ENCODE assay signal across 8 mouse cellular contexts in genomic region chr9:78533296-78533935, GRCm38 (mm10). TPM values are rescaled to one million over a fixed set of nuclear protein-coding genes. Genes with fewer than 3 reads are reported as not detected.
DNase-seq lines count a peak whose midpoint lies in the region; ATAC-seq and TF ChIP-seq lines count a peak whose summit lies in the region.

No protein-coding gene starts in this region.

- no peak overlapping the region for H3K4me3 ChIP-seq in kidney, embryonic 16.5 days (ENCODE audit: low read length)
- no peak overlapping the region for H3K4me3 ChIP-seq in forebrain, embryonic 11.5 days (ENCODE audit: low read depth, low read length)
- H3K4me3 ChIP-seq in forebrain, postnatal 0 days (ENCODE audit: low read depth, low read length) = no peak overlapping the region

- H3K4me2 ChIP-seq in kidney, embryonic 16.5 days (replicated peaks; ENCODE audit: low read depth, low read length) = no peak overlapping the region
- no peak overlapping the region for H3K4me2 ChIP-seq in forebrain, embryonic 11.5 days (ENCODE audit: low read depth, low read length, severe bottlenecking)
- H3K4me2 ChIP-seq in forebrain, postnatal 0 days (ENCODE audit: low read depth) = no peak overlapping the region

- DNase-seq in layer of hippocampus, adult 11-12 months (ENCODE audit: low spot score) = peak; percentile 16
- DNase-seq in layer of hippocampus, postnatal 36 days = no peak
- DNase-seq in lung, postnatal 36 days = peak; percentile 89
- peak; percentile 66 for DNase-seq in thymus, postnatal 14 days
- DNase-seq in forebrain, embryonic 11.5 days (ENCODE audit: low spot score) = no peak
- DNase-seq in forebrain, postnatal 0 days = no peak
- DNase-seq in gastrocnemius, postnatal 10 days = no peak

- H3K4me1 ChIP-seq in kidney, embryonic 16.5 days (ENCODE audit: insufficient read depth, low read length) = peaks cover 13% of the 10 kb centered on the region
- no peaks in the 10 kb centered on the region for H3K4me1 ChIP-seq in forebrain, embryonic 11.5 days (replicated peaks; ENCODE audit: control insufficient read depth, insufficient read depth, low read length)
- no peaks in the 10 kb centered on the region for H3K4me1 ChIP-seq in forebrain, postnatal 0 days (ENCODE audit: insufficient read depth)

- no peak for TF ChIP-seq CTCF in forebrain, postnatal 0 days (IDR thresholded peaks at IDR 0.05; ENCODE audit: low read depth)

- peak overlapping the region; percentile 84; the same call in 1 of the 2 replicates for H3K27ac ChIP-seq in kidney, embryonic 16.5 days (ENCODE audit: low read length)
- H3K27ac ChIP-seq in forebrain, embryonic 11.5 days (ENCODE audit: low read depth, low read length) = no peak overlapping the region
- no peak overlapping the region for H3K27ac ChIP-seq in forebrain, postnatal 0 days (ENCODE audit: low read depth, low read length)

- WGBS in kidney, embryonic 16.5 days = 75% methylated on average over 18 of the region's 18 CpGs
- WGBS in forebrain, embryonic 11.5 days = 87% methylated on average over 18 of the region's 18 CpGs
- WGBS in forebrain, postnatal 0 days = 88% methylated on average over 18 of the region's 18 CpGs

- no peaks in the 10 kb centered on the region for H3K27me3 ChIP-seq in kidney, embryonic 16.5 days (ENCODE audit: insufficient read depth, low read length)
- H3K27me3 ChIP-seq in forebrain, embryonic 11.5 days (ENCODE audit: control insufficient read depth, insufficient read depth, low read length) = no peaks in the 10 kb centered on the region
- no peaks in the 10 kb centered on the region for H3K27me3 ChIP-seq in forebrain, postnatal 0 days (ENCODE audit: insufficient read depth, low read length)

- H3K9me3 ChIP-seq in kidney, embryonic 16.5 days (ENCODE audit: low read length) = no peaks in the 10 kb centered on the region
- H3K9me3 ChIP-seq in forebrain, embryonic 11.5 days (ENCODE audit: control insufficient read depth, low read length) = no peaks in the 10 kb centered on the region
- H3K9me3 ChIP-seq in forebrain, postnatal 0 days (ENCODE audit: low read length) = no peaks in the 10 kb centered on the region

- no peak for ATAC-seq in kidney, embryonic 16.5 days (ENCODE audit: low FRiP score, low TSS enrichment)
- no peak for ATAC-seq in forebrain, embryonic 11.5 days (replicated peaks; ENCODE audit: low FRiP score)
- no peak for ATAC-seq in forebrain, postnatal 0 days

- no peaks in the 10 kb centered on the region for H3K36me3 ChIP-seq in kidney, embryonic 16.5 days (ENCODE audit: insufficient read depth, low read length)
- no peaks in the 10 kb centered on the region for H3K36me3 ChIP-seq in forebrain, embryonic 11.5 days (ENCODE audit: control insufficient read depth, insufficient read depth, low read length)
- H3K36me3 ChIP-seq in forebrain, postnatal 0 days (ENCODE audit: insufficient read depth) = no peaks in the 10 kb centered on the region

- H3K9ac ChIP-seq in kidney, embryonic 16.5 days (replicated peaks; ENCODE audit: low read length) = no peak overlapping the region
- no peak overlapping the region for H3K9ac ChIP-seq in forebrain, embryonic 11.5 days (ENCODE audit: low read length)
- no peak overlapping the region for H3K9ac ChIP-seq in forebrain, postnatal 0 days

RNA-seq across cellular contexts. Expression of gene Eef1a1, which starts 44.5 kb away (rescaled TPM):
- total RNA-seq in layer of hippocampus, postnatal 36 days (2021) = 1,000 to 10,000 TPM; 2,932 to 3,031 TPM
- 5,008 and 5,126 TPM in 2 replicates for polyA plus RNA-seq in kidney, embryonic 16.5 days (2015; fragmentation: Nextera tagmentation; extraction: Ambion mirVana)
- 4,522 and 4,661 TPM in 2 replicates for polyA plus RNA-seq in forebrain, embryonic 11.5 days (2014; fragmentation: Nextera tagmentation; extraction: Ambion mirVana)
- 9,311 and 11,752 TPM in 2 replicates for total RNA-seq in forebrain, postnatal 0 days (2014; rRNA removed)
- 2,982 and 3,284 TPM in 2 replicates for polyA plus RNA-seq in forebrain, postnatal 0 days (2015; fragmentation: Nextera tagmentation; extraction: Ambion mirVana)
- total RNA-seq in gastrocnemius, postnatal 10 days (2021) = 1,000 to 10,000 TPM; 2,370 to 3,141 TPM

RNA-seq across cellular contexts. Expression of gene Slc17a5, which starts 54.4 kb away (rescaled TPM):
- 10 to 100 TPM; 21.1 to 21.7 TPM for total RNA-seq in layer of hippocampus, postnatal 36 days (2021)
- 18.9 and 19.1 TPM in 2 replicates for polyA plus RNA-seq in kidney, embryonic 16.5 days (2015; fragmentation: Nextera tagmentation; extraction: Ambion mirVana)
- 10.1 and 12.7 TPM in 2 replicates for polyA plus RNA-seq in forebrain, embryonic 11.5 days (2014; fragmentation: Nextera tagmentation; extraction: Ambion mirVana)
- 11.1 and 11.5 TPM in 2 replicates for total RNA-seq in forebrain, postnatal 0 days (2014; rRNA removed)
- polyA plus RNA-seq in forebrain, postnatal 0 days (2015; fragmentation: Nextera tagmentation; extraction: Ambion mirVana) = 10.5 and 16.1 TPM in 2 replicates
- 1 to 10 TPM; 4.1 to 5.7 TPM for total RNA-seq in gastrocnemius, postnatal 10 days (2021)

Comparison
In these comparisons a context has a peak if more than half of its experiments do, and no peak if none do; other contexts are left out.
1. DNase-seq: peak in layer of hippocampus, adult 11-12 months (single experiment), lung, postnatal 36 days (single experiment) and thymus, postnatal 14 days (single experiment); none in layer of hippocampus, postnatal 36 days (0 of 2), forebrain, embryonic 11.5 days (single experiment), forebrain, postnatal 0 days (single experiment) and gastrocnemius, postnatal 10 days (single experiment).